Mouse (Mus musculus): ENCODE data around the gene Socs2. TPM values are rescaled to one million over a fixed set of nuclear protein-coding genes. Genes with fewer than 3 reads are reported as not detected.

Gene Socs2
- polyA plus RNA-seq, 1 experiment from 2014 or later: 38.5 TPM

DNA sequence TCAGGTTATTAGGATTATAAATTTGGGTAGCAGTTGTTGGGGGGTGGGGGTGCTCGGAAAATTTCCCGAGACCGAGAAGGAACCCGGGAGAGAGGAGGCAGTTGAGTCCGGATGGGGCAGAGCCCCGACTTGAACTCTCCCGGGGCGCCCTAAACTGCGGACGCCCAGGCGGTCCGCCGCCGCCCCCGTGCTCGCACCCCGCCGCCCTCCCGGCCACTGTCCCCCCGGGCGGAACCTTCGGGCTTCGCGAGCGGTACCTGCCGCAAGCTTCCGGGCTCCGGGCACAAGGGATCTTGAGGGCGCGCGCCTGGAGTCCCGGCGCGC, 657 bp downstream of the Socs2 start:
- Histone ChIP-seq H3K9me3 (replicated peaks; ENCODE audit: control insufficient read depth, low read length) (no peaks in the 10 kb centered on the region), H3K4me2 (peak overlapping the region; percentile 99), H3K27me3 (ENCODE audit: control insufficient read depth, insufficient read depth, low read length) (no peaks in the 10 kb centered on the region), H3K4me3 (ENCODE audit: low read depth, low read length) (peak overlapping the region; percentile 78), H3K36me3 (ENCODE audit: control insufficient read depth, insufficient read depth, low read length) (no peaks in the 10 kb centered on the region), H3K27ac (ENCODE audit: low read depth, low read length) (peak overlapping the region; percentile 87), H3K9ac (ENCODE audit: low read depth, low read length) (peak overlapping the region; percentile 90), H3K4me1 (ENCODE audit: control insufficient read depth, insufficient read depth, low read length) (peaks cover 3% of the 10 kb centered on the region; the same call in 1 of the 2 replicates)
- peak; percentile 24; the same call in 1 of the 2 replicates for ATAC-seq (replicated peaks; ENCODE audit: insufficient number of reproducible peaks, low FRiP score, low TSS enrichment)
- WGBS (ENCODE audit: insufficient replicate concordance): under 1% methylated on average over 23 of the region's 34 CpGs

DNA sequence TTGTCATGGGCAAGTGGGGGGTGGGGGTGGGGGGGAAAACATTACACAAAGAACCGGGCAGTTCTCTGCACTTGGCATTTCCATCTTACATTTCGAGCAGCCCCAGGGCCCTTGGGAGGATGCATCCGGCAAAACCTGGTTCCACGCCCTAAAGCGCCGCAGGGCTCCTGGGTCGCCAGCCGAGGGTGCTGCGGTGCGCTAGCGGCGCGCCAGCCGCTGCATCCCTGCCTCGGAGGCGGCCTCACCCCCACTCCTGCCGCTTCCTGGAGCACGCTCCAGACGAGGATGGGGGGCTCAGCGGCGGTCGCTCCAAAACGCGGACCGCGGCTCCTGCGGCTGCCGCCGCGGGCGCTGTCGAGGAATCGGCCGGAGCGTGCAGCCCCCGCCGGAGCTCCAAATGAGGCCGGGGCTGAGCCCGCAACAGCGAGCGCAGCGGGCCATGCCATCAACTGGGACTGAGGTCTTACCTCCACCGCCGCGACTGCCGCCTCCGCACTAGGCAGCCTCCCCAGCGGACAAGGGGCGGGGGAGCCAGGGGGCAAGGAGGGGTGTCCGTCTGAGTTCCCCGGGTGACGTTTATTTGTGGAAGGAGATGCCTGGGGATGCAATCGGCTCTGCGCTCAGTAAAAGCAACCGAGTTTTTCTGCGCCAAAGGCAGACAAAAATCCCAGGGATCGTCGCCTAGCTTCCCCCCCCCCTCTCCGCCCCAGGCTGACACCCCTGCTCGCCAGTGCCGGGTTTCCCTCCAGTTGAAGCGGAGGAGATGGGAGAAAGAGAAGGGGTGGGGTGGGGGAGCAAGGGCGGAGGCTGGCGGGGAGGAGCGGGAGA, 1.2 kb downstream of the Socs2 start:
- Histone ChIP-seq H3K4me3 (ENCODE audit: low read depth, low read length) (peak overlapping the region; percentile 78), H3K9me3 (replicated peaks; ENCODE audit: control insufficient read depth, low read length) (no peaks in the 10 kb centered on the region), H3K27ac (ENCODE audit: low read depth, low read length) (peak overlapping the region; percentile 87), H3K27me3 (ENCODE audit: control insufficient read depth, insufficient read depth, low read length) (no peaks in the 10 kb centered on the region), H3K9ac (ENCODE audit: low read depth, low read length) (peak overlapping the region; percentile 90), H3K4me1 (ENCODE audit: control insufficient read depth, insufficient read depth, low read length) (peaks cover 3% of the 10 kb centered on the region; the same call in 1 of the 2 replicates), H3K4me2 (peak overlapping the region; percentile 99), H3K36me3 (ENCODE audit: control insufficient read depth, insufficient read depth, low read length) (no peaks in the 10 kb centered on the region)
- 0 out of 2 replicates have a peak, but pooled peaks have one; percentile 14 for ATAC-seq (replicated peaks; ENCODE audit: insufficient number of reproducible peaks, low FRiP score, low TSS enrichment)
- WGBS (ENCODE audit: insufficient replicate concordance): 0% methylated on average over 55 of the region's 65 CpGs

DNA sequence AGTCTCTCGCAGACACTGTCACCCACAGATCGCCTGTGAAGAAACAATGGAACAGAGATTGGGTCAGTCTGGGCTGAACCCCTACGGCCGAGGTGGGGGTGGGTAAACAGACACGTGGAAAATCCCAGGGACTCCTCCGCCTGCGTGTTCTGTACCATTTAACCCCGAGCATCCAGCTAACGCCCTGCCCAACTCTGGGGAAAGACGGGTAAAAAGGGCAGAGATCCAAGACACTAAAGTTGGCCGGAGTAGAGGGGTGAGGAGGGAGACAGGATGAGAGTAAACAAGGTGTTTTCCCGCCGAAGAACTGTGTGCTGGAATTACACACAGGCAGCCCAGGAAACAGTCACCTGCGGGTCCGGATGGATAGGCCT, 1.8 kb downstream of the Socs2 start:
- peaks cover 3% of the 10 kb centered on the region; the same call in 1 of the 2 replicates for H3K4me1 ChIP-seq (ENCODE audit: control insufficient read depth, insufficient read depth, low read length)
- H3K4me3 ChIP-seq (ENCODE audit: low read depth, low read length): peak overlapping the region; percentile 78
- H3K9me3 ChIP-seq (replicated peaks; ENCODE audit: control insufficient read depth, low read length): no peaks in the 10 kb centered on the region
- peak overlapping the region; percentile 90 for H3K9ac ChIP-seq (ENCODE audit: low read depth, low read length)
- H3K27ac ChIP-seq (ENCODE audit: low read depth, low read length): 0 out of 2 replicates have a peak overlapping the region, but pooled peaks have one; percentile 87
- H3K27me3 ChIP-seq (ENCODE audit: control insufficient read depth, insufficient read depth, low read length): no peaks in the 10 kb centered on the region
- no peak for ATAC-seq (replicated peaks; ENCODE audit: insufficient number of reproducible peaks, low FRiP score, low TSS enrichment)
- H3K4me2 ChIP-seq: peak overlapping the region; percentile 99
- no peaks in the 10 kb centered on the region for H3K36me3 ChIP-seq (ENCODE audit: control insufficient read depth, insufficient read depth, low read length)
- 0% methylated on average over 15 of the region's 15 CpGs for WGBS (ENCODE audit: insufficient replicate concordance)

DNA sequence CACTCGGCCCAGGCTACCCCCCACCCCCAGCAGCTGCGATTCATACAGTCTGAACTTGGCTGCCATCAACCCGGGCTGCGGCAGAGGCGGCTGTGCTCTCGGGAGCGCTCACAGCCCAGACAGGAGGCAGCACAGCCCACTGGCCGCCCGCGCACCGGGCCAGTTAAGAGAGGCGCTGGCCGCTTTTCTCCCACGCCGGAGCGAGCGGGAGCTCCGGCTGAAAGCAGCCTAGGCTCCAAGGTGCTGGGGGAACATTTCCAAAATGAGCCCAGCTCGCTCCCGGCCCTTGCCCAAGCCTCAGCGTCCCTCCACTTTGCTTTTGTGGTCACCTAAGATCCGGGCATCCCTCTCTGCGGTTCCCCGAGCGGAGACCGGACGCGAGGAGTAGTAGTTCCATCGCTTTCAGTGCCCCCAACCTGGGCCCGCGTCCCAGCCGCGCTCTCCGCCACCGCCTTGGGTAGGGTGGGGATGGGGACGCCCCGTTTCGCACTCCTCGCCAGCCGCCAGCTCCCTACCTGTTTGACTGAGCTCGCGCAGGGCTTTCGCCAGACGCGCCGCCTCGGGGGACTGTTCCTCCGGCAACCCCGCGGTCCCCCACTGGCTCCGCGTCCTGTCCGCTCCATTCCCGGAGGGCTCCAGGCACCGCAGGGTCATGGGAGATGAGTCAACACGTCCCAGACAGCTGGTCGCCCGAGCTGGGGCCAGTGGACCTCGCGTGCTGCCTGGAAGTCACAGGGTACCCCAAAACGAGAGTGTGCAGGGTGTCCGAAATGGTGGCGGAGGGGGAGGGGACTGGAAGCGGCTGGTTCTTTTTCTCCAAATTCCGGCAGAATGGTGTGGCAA, 2.4 kb downstream of the Socs2 start:
- ATAC-seq (replicated peaks; ENCODE audit: insufficient number of reproducible peaks, low FRiP score, low TSS enrichment): no peak
- Histone ChIP-seq H3K4me2 (peak overlapping the region; percentile 99), H3K27me3 (ENCODE audit: control insufficient read depth, insufficient read depth, low read length) (no peaks in the 10 kb centered on the region), H3K9me3 (replicated peaks; ENCODE audit: control insufficient read depth, low read length) (no peaks in the 10 kb centered on the region), H3K4me3 (ENCODE audit: low read depth, low read length) (peak overlapping the region; percentile 78), H3K9ac (ENCODE audit: low read depth, low read length) (peak overlapping the region; percentile 90), H3K4me1 (ENCODE audit: control insufficient read depth, insufficient read depth, low read length) (peaks cover 3% of the 10 kb centered on the region; the same call in 1 of the 2 replicates), H3K36me3 (ENCODE audit: control insufficient read depth, insufficient read depth, low read length) (no peaks in the 10 kb centered on the region), H3K27ac (ENCODE audit: low read depth, low read length) (no peak overlapping the region; the same call in 1 of the 2 replicates)
- WGBS (ENCODE audit: insufficient replicate concordance): 1% methylated on average over 64 of the region's 65 CpGs

DNA sequence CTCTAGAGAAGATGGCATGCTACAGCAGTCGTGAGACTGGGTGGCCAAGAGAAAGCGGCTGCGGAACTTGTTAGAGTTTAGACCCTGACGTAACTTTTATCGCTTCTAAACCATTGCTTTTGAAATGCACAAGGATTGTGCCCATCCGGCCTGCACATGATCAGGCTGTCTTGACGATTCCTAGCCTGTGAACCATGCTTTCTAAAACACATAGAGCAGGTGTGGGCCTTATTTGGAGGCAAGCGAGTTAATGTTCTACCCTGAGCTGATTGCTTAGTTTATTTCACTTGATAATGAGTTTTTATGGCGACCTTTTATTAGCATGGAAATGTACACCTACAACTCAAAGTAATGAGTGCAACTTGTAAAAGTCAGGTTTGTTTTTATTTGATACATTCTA, 5.8 kb downstream of the Socs2 start:
- 84% methylated on average over 9 of the region's 9 CpGs for WGBS (ENCODE audit: insufficient replicate concordance)
- Histone ChIP-seq H3K4me3 (ENCODE audit: low read depth, low read length) (no peak overlapping the region), H3K4me1 (ENCODE audit: control insufficient read depth, insufficient read depth, low read length) (no peaks in the 10 kb centered on the region; the same call in 1 of the 2 replicates), H3K36me3 (ENCODE audit: control insufficient read depth, insufficient read depth, low read length) (no peaks in the 10 kb centered on the region), H3K27me3 (ENCODE audit: control insufficient read depth, insufficient read depth, low read length) (no peaks in the 10 kb centered on the region), H3K9ac (ENCODE audit: low read depth, low read length) (no peak overlapping the region), H3K27ac (ENCODE audit: low read depth, low read length) (no peak overlapping the region), H3K9me3 (replicated peaks; ENCODE audit: control insufficient read depth, low read length) (no peaks in the 10 kb centered on the region), H3K4me2 (no peak overlapping the region)
- no peak for ATAC-seq (replicated peaks; ENCODE audit: insufficient number of reproducible peaks, low FRiP score, low TSS enrichment)

DNA sequence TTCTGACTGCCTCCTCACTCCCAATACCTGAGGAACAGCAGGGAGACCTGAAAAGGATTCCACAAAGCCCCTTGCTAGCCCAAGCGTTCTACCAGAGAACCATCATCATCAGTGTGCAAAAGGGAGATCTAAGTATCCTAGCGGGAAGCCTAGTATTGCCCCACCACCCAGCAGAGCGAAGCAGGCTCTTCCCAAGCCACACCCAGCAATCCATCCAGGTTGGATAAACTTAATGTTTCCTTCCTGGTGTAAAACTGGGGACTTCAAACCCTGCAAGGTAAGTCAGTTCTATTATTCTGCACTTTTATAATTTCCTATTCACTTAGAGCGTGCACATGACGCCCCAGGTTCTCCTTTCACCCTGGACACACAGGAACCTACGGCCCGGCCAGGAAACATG, 6.3 kb downstream of the Socs2 start:
- WGBS (ENCODE audit: insufficient replicate concordance): 85% methylated on average over 7 of the region's 7 CpGs
- ATAC-seq (replicated peaks; ENCODE audit: insufficient number of reproducible peaks, low FRiP score, low TSS enrichment): no peak
- H3K36me3 ChIP-seq (ENCODE audit: control insufficient read depth, insufficient read depth, low read length): no peaks in the 10 kb centered on the region
- no peaks in the 10 kb centered on the region for H3K9me3 ChIP-seq (replicated peaks; ENCODE audit: control insufficient read depth, low read length)
- no peaks in the 10 kb centered on the region; the same call in 1 of the 2 replicates for H3K4me1 ChIP-seq (ENCODE audit: control insufficient read depth, insufficient read depth, low read length)
- no peak overlapping the region for H3K4me2 ChIP-seq
- H3K9ac ChIP-seq (ENCODE audit: low read depth, low read length): no peak overlapping the region
- no peaks in the 10 kb centered on the region for H3K27me3 ChIP-seq (ENCODE audit: control insufficient read depth, insufficient read depth, low read length)
- H3K27ac ChIP-seq (ENCODE audit: low read depth, low read length): no peak overlapping the region
- no peak overlapping the region for H3K4me3 ChIP-seq (ENCODE audit: low read depth, low read length)

DNA sequence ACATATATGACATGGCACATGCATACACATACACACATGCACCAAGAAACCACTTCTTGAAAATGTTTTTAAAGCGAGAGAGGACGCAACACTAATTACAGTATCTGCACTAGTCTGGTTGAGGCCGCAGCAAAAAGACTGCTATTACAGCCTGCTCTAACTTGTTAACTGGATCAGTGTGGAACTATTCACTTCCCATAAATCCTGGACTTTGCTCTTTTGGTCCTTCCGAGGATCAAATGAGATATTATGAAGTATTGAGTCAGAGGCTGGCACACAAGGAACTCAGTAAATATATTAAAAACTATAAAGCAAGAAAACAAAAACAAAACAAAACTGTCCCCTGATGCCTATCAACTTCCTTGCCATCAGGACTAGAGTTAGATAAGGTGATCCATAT, 6.8 kb downstream of the Socs2 start:
- Histone ChIP-seq H3K4me3 (ENCODE audit: low read depth, low read length) (no peak overlapping the region), H3K4me2 (no peak overlapping the region), H3K4me1 (ENCODE audit: control insufficient read depth, insufficient read depth, low read length) (no peaks in the 10 kb centered on the region; the same call in 1 of the 2 replicates), H3K36me3 (ENCODE audit: control insufficient read depth, insufficient read depth, low read length) (no peaks in the 10 kb centered on the region), H3K9ac (ENCODE audit: low read depth, low read length) (no peak overlapping the region), H3K9me3 (replicated peaks; ENCODE audit: control insufficient read depth, low read length) (no peaks in the 10 kb centered on the region), H3K27ac (ENCODE audit: low read depth, low read length) (no peak overlapping the region), H3K27me3 (ENCODE audit: control insufficient read depth, insufficient read depth, low read length) (no peaks in the 10 kb centered on the region)
- ATAC-seq (replicated peaks; ENCODE audit: insufficient number of reproducible peaks, low FRiP score, low TSS enrichment): no peak
- 86% methylated on average over 4 of the region's 4 CpGs for WGBS (ENCODE audit: insufficient replicate concordance)

DNA sequence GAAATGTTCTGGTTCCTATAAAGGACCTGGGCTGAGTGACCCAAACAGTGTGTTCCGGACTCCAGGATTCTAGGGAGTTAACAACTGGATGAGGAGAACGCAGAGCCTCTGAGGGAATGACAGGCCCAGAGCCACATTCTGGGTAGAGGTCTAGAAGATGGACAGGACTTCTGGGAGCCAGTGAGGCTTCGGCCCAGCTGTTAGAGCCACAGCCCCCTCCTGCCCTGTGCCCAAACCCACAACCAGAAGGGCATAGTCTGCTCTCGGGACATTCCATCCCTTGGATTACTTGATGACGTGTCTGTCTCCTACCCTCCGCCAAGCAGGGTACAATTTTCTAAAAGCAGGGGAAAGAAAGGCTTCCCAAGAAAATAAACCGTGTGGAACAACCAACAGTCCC, 7.8 kb downstream of the Socs2 start:
- no peak for ATAC-seq (replicated peaks; ENCODE audit: insufficient number of reproducible peaks, low FRiP score, low TSS enrichment)
- Histone ChIP-seq H3K27ac (ENCODE audit: low read depth, low read length) (no peak overlapping the region), H3K9me3 (replicated peaks; ENCODE audit: control insufficient read depth, low read length) (no peaks in the 10 kb centered on the region), H3K36me3 (ENCODE audit: control insufficient read depth, insufficient read depth, low read length) (no peaks in the 10 kb centered on the region), H3K4me2 (no peak overlapping the region), H3K4me3 (ENCODE audit: low read depth, low read length) (no peak overlapping the region), H3K4me1 (ENCODE audit: control insufficient read depth, insufficient read depth, low read length) (no peaks in the 10 kb centered on the region), H3K27me3 (ENCODE audit: control insufficient read depth, insufficient read depth, low read length) (no peaks in the 10 kb centered on the region), H3K9ac (ENCODE audit: low read depth, low read length) (no peak overlapping the region)
- WGBS (ENCODE audit: insufficient replicate concordance): 72% methylated on average over 7 of the region's 7 CpGs
